Mouse (Mus musculus): ENCODE results near the gene 2210016L21Rik.

The 2210016L21Rik gene

DNA sequence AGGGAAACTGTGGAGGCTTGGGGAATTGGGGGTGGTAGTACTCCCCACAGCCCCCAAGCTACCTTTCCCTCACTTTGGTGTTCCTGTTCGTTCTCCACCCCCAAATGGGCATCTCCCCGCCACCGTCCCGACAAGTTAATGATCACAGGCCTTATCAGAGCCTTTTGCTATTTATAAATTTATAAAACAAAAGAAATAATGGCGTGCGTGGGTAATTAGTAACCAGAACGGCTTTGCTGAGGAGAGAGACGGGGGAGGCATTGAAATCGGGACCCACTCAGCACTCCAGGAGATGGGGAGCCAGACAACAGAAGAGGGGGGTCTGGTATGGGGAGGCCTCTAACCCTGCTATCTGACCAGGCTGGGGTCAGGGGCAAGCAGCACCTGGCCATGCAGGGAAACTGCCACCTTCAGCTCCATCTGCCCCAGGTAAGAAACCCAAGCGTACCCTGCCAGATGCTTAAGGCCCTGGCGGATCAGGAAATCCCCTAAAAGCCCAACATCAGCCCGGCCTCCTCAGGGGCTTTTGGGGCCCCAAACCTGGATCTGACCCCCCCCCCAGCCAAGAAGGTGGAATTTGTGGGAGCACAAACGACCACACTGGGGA, 27.8 kb downstream of the 2210016L21Rik start:
- in situ Hi-C loops (cut with MboI; ENCODE audit: low pct_unique_long_range_greater_than_20kb in 1 of 2, low sequenced_read_pairs in 2 of 2, unreplicated experiment in 1 of 2), result loop anchor here (10.0 kb wide), 2 partner anchors 115 to 265 kb away; partner anchors contain the start of gene Pop5 (in 1 of the 2)

DNA sequence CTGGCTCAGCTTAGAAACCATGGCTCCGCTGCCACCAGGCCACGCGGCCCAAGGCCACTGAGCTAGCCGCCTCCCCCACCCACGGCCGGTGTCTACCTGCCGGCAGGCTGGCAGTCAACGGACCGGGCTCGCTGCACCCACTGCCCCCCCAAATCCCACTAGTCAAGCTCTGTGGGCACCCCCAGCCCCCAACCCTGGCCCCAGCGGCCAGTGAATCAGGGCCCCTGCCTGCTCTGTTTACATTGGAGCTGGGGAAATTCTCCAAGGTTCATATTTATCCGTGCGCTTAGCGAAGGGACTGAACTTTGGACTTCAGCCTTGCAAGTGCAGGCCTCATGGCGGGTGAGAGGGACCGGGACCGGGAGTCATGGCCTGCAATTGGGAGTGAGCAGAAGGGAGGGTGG, 28.9 kb downstream of the 2210016L21Rik start, which contains the start of gene Hnf1a:
Gene Hnf1a (minus strand): TSS at position 271 of the 404 bp plus-strand sequence.
- in situ Hi-C loops (cut with MboI; ENCODE audit: low pct_unique_long_range_greater_than_20kb in 1 of 2, low sequenced_read_pairs in 2 of 2, unreplicated experiment in 1 of 2), result loop anchor here (10.0 kb wide), 2 partner anchors 114 to 264 kb away; partner anchors contain the start of gene Pop5 (in 1 of the 2)

DNA sequence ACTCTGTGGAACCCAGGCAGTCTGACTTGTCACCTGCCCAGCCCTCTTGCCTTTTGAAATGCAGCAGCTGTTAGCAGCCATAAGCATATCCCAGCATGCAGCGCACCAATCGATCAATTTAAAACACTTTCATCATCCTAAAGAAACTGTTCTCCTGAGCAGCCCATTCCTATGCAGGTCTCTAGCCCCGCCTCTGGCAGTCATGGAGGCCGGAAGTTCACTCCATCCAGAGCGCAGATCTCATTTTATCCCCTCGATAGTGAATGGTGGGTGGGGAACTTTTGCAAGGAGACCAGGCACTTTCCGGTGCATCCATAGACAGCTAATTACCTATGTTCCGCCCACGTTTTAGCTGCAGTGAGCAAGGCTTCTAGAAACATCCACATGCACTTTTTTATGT, 30.2 kb downstream of the 2210016L21Rik start:
- in situ Hi-C loops (cut with MboI; ENCODE audit: low pct_unique_long_range_greater_than_20kb in 1 of 2, low sequenced_read_pairs in 2 of 2, unreplicated experiment in 1 of 2), result loop anchor here (10.0 kb wide), 2 partner anchors 113 to 263 kb away; partner anchors contain the start of gene Pop5 (in 1 of the 2)

DNA sequence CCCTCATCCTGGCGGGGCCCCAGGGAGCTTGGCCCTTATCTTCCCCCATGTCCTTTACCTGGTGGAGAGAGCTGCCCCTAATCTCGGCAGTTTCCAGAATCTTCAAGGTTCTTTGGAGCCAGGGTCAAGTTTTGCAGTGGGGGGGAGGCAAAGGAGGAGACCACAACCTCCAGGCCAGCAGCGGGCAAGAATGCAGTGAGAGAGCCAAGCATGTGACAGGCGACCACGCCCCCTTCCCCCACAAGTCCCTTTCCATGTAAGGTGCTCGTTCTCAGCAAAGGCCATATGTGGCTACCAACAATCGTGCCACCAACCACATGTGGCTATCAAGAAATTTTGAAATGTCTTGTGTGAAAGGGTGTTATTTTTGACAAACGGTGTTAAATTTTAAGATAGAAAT, 31.2 kb downstream of the 2210016L21Rik start:
- in situ Hi-C loops (cut with MboI; ENCODE audit: low pct_unique_long_range_greater_than_20kb in 1 of 2, low sequenced_read_pairs in 2 of 2, unreplicated experiment in 1 of 2), result loop anchor here (10.0 kb wide), 2 partner anchors 112 to 262 kb away; partner anchors contain the start of gene Pop5 (in 1 of the 2)

DNA sequence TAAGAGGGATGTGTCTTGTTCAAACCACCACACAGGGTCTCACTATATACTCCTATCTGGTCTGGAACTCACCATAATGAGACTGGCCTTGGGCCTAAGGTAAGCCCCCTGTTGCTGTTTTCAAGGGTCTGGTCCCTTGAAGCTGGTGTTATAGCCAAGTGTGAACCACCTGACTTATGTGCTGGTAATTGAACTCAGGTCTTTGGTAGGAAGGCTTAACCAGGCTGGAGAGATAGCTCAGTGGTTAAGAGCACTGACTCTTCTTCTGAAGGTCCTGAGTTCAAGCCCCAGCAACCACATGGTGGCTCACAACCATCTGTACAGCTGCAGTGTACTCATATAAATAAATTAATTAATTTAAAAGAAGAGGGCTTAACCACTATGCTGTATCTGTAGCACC, 35.0 kb downstream of the 2210016L21Rik start:
- in situ Hi-C loops (cut with MboI; ENCODE audit: low pct_unique_long_range_greater_than_20kb in 1 of 2, low sequenced_read_pairs in 2 of 2, unreplicated experiment in 1 of 2), result loop anchor here (5.0 to 25.0 kb wide), 5 partner anchors 100 to 260 kb away; partner anchors contain the start of gene Pop5 (in 2 of the 2)

DNA sequence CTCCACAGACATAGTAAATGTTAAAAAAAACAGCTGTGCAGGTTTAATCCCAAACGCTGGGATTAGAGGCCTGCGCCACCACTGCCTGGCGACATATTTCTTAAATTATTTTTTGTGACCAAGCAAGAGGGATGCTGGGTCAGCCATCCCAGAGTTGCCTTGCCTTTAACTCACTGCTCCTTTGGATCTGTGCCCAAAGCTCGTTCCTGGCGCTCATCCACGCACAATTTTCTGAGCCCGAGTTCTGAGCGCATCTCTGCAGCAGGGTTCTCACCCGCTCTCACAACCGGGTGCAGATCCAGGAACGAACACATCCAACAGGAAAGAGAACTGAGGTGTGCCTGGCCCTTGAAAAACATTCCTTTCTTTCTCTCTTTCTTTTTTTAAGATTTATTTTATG, 36.5 kb downstream of the 2210016L21Rik start:
- in situ Hi-C loops (cut with MboI; ENCODE audit: low pct_unique_long_range_greater_than_20kb in 1 of 2, low sequenced_read_pairs in 2 of 2, unreplicated experiment in 1 of 2), result loop anchor here (5.0 to 25.0 kb wide), 5 partner anchors 99 to 259 kb away; partner anchors contain the start of gene Pop5 (in 2 of the 2)

DNA sequence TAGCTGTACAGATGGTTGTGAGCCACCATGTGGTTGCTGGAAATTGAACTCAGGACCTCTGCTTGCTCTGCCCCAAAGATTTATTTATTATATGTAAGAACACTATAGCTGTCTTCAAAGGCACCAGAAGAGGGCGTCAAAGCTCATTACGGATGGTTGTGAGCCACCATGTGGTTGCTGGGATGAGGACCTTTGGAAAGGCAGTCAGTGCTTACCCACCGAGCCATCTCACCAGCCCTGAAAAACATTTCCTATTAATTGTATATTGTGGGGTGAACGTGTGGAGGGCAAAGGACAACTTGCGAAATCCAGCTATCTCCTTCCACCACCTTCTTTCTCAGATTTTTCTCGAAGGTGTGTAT, 36.9 kb downstream of the 2210016L21Rik start:
- in situ Hi-C loops (cut with MboI; ENCODE audit: low pct_unique_long_range_greater_than_20kb in 1 of 2, low sequenced_read_pairs in 2 of 2, unreplicated experiment in 1 of 2), result loop anchor here (5.0 to 25.0 kb wide), 5 partner anchors 98 to 258 kb away; partner anchors contain the start of gene Pop5 (in 2 of the 2)

DNA sequence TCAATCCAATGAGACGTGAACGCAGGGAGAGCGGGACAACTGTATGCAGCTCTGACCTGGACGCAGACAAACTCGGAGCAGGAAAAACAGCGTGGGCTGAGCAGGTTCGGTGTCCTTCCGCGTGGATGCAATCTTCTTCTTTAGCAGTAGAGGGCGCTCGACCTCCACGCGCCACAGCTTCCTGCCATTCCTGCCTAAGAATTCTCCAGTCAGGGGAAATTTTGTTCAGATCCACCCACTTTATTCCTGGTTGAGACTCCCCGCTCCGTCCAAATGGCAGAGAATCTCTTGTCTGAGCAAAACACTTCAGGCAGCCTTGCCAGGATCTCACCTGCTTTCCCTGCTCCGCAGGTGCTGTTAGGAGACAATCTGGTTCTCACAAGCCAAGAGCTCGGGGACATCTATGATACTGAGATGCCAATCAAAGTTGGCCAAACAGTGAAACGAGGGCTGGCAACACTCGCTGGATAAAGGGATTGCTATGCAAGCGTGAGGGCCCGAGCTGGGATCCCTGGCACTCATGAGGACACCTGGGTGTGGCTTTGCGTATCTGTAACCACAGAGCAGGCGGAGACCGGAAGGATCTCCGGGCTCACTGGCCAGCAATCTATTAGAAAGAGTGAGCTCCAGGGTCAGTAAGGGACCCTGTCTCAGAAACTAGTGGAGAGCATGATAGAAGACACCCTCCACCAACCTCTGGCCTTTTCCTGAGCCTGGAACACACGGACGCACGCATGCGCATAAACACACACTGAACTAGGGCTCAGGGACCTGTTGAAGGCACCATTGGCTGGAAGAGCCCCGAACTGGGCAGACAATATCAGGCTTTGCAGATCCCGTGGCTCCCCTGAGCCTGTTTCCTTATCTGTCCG, 37.5 kb downstream of the 2210016L21Rik start:
- in situ Hi-C loops (cut with MboI; ENCODE audit: low pct_unique_long_range_greater_than_20kb in 1 of 2, low sequenced_read_pairs in 2 of 2, unreplicated experiment in 1 of 2), result loop anchor here (5.0 to 25.0 kb wide), 5 partner anchors 98 to 258 kb away; partner anchors contain the start of gene Pop5 (in 2 of the 2)

DNA sequence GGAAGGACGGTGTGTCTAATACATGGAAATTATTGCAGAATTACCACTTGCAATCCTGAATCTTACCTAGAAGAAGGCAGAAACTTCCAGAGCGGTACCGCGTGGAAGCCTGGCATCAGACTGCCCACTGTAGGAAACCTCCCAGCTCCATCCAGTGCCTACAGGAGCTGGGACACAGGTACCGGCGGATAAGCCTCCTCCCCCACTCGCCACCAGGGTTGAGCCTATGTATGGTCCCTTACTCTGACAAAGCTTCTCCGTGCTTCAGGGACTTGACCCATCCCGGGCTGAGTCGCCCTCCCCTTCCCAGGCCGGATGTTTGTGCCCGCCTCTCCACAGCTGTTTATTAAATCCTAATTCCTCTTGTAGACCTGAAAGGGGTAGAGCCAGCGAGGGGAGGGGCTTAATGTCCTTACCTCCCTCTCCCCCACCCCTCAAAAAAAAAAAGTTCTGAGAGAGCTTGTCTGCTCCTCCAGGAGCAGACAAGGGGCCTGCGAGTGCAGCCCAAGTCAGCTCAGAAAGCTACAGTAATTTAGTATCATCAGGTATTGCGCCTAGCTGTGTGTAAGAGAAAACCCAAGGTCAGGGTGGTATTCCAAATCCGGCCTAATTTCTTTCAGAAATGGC, 38.3 kb downstream of the 2210016L21Rik start:
- in situ Hi-C loops (cut with MboI; ENCODE audit: low pct_unique_long_range_greater_than_20kb in 1 of 2, low sequenced_read_pairs in 2 of 2, unreplicated experiment in 1 of 2), result loop anchor here in 1 of 2 experiments (25.0 kb wide), 1 partner anchor 257 kb away; the partner anchor contains the start of gene Pop5

DNA sequence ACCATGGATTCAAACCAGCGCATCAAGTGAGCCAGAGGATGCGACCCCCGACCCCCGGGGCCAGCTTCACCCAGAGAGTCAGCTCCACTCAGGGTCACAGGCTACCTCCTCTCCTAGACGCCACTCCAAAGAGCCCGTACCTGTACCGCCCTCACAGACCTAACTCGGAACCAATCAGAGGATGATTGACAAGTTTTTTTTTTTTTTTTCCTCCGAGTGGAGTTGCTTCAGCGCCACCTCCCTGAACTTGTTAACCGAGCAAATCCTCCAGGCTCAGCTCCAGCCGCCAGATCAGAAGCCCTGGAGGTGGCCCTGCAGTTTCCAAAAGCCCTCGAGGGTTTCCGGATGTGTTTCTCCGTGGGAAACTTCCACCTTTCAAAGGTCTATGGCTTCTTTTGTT, 40.0 kb downstream of the 2210016L21Rik start:
- in situ Hi-C loops (cut with MboI; ENCODE audit: low pct_unique_long_range_greater_than_20kb in 1 of 2, low sequenced_read_pairs in 2 of 2, unreplicated experiment in 1 of 2), result loop anchor here in 1 of 2 experiments (25.0 kb wide), 1 partner anchor 255 kb away; the partner anchor contains the start of gene Pop5

DNA sequence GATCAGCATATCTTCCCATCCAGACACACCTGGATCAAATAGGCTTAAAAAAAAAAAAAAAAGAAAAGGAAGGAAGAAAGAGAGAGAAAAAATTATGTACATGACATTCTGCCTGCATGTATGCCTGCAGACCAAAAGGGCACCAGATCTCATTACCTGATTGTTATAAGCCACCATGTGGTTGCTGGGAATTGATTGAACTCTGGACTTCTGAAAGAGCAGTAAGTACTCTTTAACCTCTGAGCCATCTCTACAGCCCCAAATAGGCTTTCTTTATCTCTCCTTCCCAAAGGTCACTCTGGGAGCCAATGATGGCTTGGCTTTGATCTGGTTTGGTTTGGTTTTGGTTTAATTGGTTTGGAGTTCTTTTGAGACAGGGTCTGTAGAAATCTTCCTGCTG, 43.1 kb downstream of the 2210016L21Rik start:
- in situ Hi-C loops (cut with MboI; ENCODE audit: low pct_unique_long_range_greater_than_20kb in 1 of 2, low sequenced_read_pairs in 2 of 2, unreplicated experiment in 1 of 2), result loop anchor here in 1 of 2 experiments (25.0 kb wide), 1 partner anchor 252 kb away; the partner anchor contains the start of gene Pop5

DNA sequence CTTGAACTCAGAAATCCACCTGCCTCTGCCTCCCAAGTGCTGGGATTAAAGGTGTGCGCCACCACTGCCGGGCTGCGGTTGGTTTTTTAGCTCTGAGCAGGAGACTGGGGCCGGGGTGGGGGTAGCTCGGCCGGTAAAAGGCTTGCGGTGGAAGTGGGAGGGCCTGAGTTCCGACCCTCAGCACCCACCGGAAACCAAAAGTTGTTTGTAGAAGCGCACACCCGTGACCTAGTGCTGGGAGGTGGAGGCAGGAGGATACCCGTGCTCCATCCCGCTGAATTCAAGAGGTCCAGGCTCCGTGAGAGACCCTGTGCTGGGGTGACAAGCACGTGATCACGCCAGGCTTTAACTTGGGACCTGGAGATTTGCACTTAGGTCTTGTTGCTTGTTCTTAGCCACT, 54.5 kb downstream of the 2210016L21Rik start:
- in situ Hi-C loops (cut with MboI; ENCODE audit: low pct_unique_long_range_greater_than_20kb in 1 of 2, low sequenced_read_pairs in 2 of 2, unreplicated experiment in 1 of 2), result loop anchor here in 1 of 2 experiments (25.0 kb wide), 1 partner anchor 241 kb away; the partner anchor contains the start of gene Pop5

DNA sequence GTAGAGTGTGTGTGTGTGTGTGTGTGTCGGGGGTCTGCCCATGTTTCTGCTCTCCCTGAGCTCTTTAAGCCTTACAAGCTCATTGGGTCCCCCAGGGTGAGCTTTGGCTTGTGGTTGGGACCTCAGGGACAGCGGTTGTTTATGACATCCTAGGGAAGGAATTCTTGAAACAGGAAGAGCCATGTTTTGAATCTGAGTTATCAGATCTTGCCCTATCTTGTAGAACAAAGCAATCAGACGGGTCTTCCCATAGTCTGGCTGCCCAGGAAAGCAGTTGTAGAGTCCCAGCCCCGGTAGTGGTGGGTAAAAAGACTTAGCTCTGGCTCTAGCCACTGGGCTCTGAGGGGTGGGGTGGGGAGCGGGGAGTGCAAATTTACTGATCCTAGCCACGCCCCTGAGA, 55.4 kb downstream of the 2210016L21Rik start:
- in situ Hi-C loops (cut with MboI; ENCODE audit: low pct_unique_long_range_greater_than_20kb in 1 of 2, low sequenced_read_pairs in 2 of 2, unreplicated experiment in 1 of 2), result loop anchor here in 1 of 2 experiments (25.0 kb wide), 1 partner anchor 240 kb away; the partner anchor contains the start of gene Pop5
